Mouse (Mus musculus) left cerebral cortex, adult 2 months (tissue): Measurements from ENCODE around the gene Lrmp. TPM values are rescaled to one million over a fixed set of nuclear protein-coding genes. Genes with fewer than 3 reads are reported as not detected.
A peak's percentile ranks its signal among the peaks of the same experiment; 100 is the strongest.

Source experiments
- DNase-seq, 2 experiments: peaks; one replicate each; pipeline ENCODE4 v3.0.0; 2021 to 2022; ENCODE audit warnings: low spot score in 2 of 2, mixed read lengths in 1 of 2; ENCODE audit errors: extremely low spot score in 1 of 2
- H3K27ac ChIP-seq: fragments of 200-600 bp; 2 replicates; pipeline ENCODE4 v1.8.1; 2022
- H3K4me3 ChIP-seq: fragments of 200-600 bp; 2 replicates; pipeline ENCODE4 v1.8.1; 2022
- CTCF ChIP-seq: fragments of 200-600 bp; IDR thresholded peaks from 2 replicates; pipeline ENCODE4 v1.8.1; 2022; ENCODE audit warnings: antibody characterized with exemption, mild to moderate bottlenecking, moderate library complexity
- intact Hi-C: fragments of 180-260 bp; cut with DNase I; formaldehyde crosslinking; loops from one replicate; pipeline ENCODE4 v1.15.1; 2025
- total RNA-seq, 2 experiments: library from RNA; stranded (reverse); gene quantifications; 2 replicates each; pipeline ENCODE4 v1.2.3; 2021

Lrmp gene
- total RNA-seq, 2 experiments from 2014 or later: 2.4 to 2.5 TPM

DNA sequence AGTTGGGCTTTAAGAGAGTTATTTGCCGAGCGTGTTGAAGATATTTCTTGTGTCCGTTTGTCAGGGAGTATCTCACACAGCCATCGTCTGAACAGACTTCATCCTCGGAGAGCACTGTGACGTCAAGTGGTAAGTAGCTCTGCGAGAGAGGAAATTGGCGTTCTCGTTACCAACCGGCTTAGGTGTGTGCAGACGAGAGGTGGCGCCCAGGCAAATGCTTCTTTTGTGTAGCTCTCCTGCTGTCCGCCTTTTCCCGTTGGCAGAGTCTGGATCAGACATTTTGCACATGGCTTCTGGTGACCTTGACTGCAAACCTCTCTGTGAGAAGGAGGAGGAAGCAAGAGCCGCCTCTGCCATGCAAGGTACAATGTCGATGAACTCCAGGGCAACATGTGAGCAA is 32.3 kb downstream of the Lrmp start:
- Histone ChIP-seq H3K27ac (no peak overlapping the region), H3K4me3 (no peak overlapping the region)
- no peak for TF ChIP-seq CTCF
- no peak for DNase-seq
- intact Hi-C loops: no loop called here

DNA sequence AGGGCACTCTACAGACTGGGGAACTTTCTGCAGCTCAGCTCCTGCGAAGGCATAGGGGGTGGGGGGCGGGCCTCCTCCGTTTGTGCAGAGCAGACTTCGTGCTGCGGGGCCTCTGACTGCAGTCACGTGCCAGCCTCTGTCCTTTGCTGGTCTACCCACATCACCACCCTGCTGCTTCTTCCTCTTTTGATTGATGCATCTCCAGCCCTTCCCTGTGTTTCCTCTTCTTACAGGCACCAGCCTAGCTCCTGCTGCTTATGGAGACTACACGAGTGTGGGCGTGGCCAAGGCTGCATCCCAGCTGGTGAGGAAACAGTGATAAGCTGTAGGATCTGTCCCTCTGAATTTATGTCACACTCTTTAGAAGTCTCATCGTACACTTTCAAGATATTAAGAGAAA is 33.6 kb downstream of the Lrmp start:
- no peak overlapping the region for H3K4me3 ChIP-seq
- intact Hi-C loops: no loop called here
- DNase-seq: no peak
- H3K27ac ChIP-seq: no peak overlapping the region
- TF ChIP-seq CTCF: no peak

DNA sequence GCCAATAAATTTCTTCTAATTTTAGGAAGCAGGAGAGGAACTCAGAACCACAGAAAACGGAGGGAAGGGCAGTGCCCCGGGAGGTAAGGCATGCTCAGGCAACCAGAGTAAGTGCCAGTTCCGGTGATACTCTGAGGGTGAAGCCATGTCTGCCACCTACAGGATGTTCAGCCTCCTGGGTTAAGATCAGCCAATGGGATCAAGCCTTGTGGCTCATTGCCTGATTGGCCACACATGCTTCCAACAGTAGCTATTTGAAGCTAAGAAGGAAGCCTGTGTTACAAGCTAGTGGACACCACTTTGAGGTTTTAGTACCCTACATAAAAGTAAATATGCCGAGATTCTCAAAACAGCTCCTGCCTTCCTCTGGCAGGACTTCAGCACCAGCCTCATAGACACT is 43.2 kb downstream of the Lrmp start:
- TF ChIP-seq CTCF: no peak
- no peak for DNase-seq
- intact Hi-C loops: no loop called here
- no peak overlapping the region for H3K27ac ChIP-seq
- H3K4me3 ChIP-seq: no peak overlapping the region

DNA sequence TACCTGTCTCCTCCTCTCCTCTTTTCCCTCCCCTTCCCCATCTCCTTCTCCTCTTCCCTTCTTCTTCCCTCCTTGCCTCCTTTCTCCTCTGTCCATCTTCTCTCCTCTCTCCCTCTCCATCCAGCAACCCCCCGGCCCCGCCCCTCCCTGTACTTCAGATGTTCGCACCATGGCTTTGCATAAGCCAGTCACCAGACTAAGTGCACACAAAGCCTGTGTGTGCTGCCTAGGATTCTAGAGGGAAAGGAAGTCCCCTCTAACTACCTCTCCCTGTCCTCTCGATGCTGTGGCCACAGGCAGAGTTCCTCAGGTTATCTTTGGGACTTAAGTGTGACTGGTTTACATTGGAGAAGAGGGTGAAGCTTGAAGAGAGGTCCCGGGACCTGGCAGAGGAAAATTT is 45.1 kb downstream of the Lrmp start:
- DNase-seq: no peak
- intact Hi-C loops: no loop called here
- no peak for TF ChIP-seq CTCF

DNA sequence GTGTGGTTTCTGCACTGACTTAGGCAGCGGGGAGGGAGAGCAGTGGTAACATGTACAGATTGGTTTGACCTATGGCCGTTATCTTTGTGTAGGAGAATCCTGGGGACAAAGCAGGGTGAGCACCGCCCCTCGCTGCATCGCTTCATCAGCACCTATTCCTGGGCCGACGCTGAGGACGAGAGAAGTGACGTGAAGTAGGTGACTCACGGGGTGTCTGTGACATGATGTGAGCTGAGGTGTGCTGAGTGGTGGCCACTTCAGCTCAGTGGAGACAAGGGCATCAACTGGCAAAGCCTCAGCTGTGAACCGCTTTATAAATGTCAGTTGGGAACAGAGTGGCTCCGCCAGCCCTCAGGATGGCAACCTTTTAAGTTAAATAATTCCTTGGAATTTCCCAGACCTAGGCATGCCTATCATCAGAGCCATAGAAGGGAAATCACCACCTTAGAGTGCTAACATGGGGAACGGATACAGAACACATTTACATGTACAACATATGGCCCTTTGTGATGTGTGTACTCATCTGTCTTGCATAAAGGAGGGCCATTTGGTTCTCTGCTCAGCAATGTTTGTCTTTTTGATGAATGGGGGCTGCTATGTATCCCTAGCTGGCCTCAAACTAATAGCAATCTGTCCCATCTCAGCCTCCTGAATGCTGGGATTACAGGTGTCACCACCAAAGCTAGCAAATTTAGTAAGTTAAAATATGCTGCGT is 56.6 kb downstream of the Lrmp start:
- intact Hi-C loops: no loop called here
- no peak for TF ChIP-seq CTCF
- no peak overlapping the region for H3K27ac ChIP-seq
- no peak overlapping the region for H3K4me3 ChIP-seq
- no peak for DNase-seq

More for the DNA sequence above, 45.1 kb downstream of the Lrmp start:
- no peak overlapping the region for H3K4me3 ChIP-seq
- H3K27ac ChIP-seq: no peak overlapping the region

DNA sequence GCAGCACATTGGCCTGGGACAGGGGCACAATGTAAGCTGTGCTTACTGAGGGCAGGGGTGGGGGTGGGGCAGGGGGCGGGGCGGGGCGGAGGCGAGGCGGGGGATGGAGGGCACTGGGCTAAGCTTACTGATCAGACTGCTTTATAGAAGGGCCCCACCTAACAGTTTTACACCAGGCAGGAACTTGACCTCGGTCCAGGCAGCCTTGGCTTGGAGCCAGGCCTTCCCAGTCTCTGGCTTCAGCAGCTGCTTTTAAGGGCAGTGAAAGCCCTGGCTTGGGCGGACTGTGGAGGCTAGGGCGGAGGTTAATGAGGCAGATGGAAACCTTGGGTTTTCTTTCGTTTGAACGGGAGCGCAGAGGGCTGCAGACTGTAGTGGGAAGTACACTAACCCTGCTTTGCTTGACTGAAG is 58.3 kb downstream of the Lrmp start:
- peak in 1 of 2 experiments; percentile 31 for DNase-seq
- no peak overlapping the region for H3K4me3 ChIP-seq
- intact Hi-C loops: no loop called here

DNA sequence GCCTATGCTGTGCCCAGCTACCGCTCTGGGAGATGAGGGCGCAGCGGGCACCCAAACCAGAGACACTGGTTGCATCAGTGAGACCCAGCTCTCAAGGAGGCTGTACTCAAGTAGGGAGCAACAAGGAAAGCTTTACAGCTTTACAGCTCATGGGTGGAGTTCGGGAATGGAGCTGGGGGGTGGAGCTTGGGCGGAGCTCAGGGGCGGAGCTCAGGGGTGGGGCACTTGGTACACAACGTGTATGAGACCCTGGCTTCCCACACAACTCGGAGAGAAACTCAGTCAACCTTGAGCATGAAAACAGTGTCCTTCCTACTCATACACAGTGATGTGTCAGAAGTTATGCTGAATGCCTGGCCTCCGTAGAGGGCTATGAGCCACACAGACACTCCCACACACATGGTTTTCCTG is 60.1 kb downstream of the Lrmp start:
- H3K27ac ChIP-seq: no peak overlapping the region
- no peak overlapping the region for H3K4me3 ChIP-seq
- intact Hi-C loops: loop anchor here (5.0 kb wide), 1 partner anchor 167 kb away; no protein-coding TSS in a partner anchor
- TF ChIP-seq CTCF: no peak
- DNase-seq: no peak

More for the DNA sequence above, 58.3 kb downstream of the Lrmp start:
- TF ChIP-seq CTCF: no peak
- no peak overlapping the region for H3K27ac ChIP-seq

DNA sequence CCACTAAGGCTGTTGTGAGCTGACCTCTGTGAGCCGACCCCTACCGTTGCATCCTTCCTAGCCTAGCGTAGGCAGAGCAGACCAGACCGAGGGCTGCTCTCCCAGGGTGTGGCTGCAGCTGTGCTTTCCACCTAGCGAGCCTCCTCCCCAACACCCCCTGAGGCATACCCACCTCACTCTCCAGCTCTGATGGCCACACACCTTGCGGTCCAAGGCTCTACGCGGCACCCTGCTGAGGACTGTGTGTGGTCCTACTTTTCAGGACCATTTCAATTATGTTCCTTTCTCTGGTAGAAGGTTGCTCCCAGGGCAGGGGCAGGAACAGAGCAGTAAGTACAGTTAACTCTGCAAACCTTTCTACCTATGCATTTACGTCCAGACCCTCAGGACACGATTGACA is 61.0 kb downstream of the Lrmp start:
- intact Hi-C loops: loop anchor here (5.0 kb wide), 1 partner anchor 166 kb away; no protein-coding TSS in a partner anchor
- DNase-seq: no peak
- no peak overlapping the region for H3K4me3 ChIP-seq
- H3K27ac ChIP-seq: no peak overlapping the region
- TF ChIP-seq CTCF: no peak

DNA sequence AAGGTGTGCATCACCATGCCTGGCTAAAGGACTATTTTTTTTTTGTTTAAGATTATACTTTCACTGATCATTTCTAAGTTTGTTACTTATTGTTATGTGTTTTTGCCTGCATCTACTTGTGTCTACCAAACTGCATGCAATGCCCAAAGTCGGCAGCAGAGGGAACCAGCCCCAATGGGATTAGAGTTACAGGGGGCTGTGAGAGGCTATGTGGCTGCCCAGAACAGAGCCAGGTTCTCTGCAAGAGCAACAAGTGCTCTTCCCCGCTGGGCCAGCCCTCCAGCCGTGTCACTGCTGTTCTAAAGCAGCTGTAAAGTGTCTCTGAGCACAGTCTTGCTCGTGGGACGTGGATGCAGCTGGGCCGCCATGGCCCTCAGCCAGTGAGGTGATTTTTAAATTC is 64.2 kb downstream of the Lrmp start:
- no peak overlapping the region for H3K27ac ChIP-seq
- H3K4me3 ChIP-seq: no peak overlapping the region
- peak; percentile 69 for TF ChIP-seq CTCF
- intact Hi-C loops: loop anchor here (5.0 kb wide), 1 partner anchor 163 kb away; no protein-coding TSS in a partner anchor
- DNase-seq: peak in 1 of 2 experiments; percentile 29

DNA sequence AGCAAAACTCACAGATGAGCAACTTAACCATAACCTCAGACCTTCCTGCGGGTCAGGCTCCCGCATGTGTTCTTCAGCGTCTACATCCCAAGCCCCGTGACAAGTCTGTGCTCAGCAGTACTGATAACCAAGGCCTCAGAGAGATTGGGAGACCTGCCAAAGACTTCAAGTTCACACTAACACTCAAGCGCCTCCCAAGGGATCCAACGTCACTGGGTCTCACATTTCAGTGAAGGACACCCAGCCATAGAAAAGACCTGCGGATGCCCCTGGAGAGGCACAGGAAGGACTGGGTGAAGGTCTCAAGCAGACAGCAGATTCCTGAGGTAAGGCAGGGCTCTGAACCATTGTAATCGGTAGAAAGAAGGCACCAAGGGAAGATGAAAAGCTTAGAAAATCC is 66.6 kb downstream of the Lrmp start:
- DNase-seq: no peak
- no peak for TF ChIP-seq CTCF
- Histone ChIP-seq H3K4me3 (no peak overlapping the region), H3K27ac (no peak overlapping the region)
- intact Hi-C loops: no loop called here

DNA sequence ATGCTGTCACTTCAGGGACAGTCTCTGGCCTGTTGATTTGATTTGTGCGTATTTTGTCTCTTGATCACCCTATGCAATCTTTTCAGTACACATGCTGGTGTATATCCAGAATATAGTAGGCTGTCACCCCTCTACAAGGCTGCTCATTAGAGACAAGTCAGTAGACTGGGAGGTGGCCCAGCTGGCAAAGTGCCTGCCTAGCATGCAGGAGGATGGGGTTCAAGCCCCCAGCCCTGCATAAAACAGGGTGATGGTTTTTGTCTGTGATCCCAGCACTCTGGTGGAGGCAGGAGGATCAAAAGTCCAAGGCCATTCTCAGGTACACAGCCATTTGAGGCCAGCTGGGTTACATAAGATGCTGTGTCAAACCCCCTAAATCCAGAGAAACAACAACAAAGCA is 70.6 kb downstream of the Lrmp start:
- Histone ChIP-seq H3K27ac (no peak overlapping the region), H3K4me3 (no peak overlapping the region)
- intact Hi-C loops: loop anchor here (5.0 kb wide), 1 partner anchor 164 kb away; no protein-coding TSS in a partner anchor
- DNase-seq: no peak
- TF ChIP-seq CTCF: no peak

DNA sequence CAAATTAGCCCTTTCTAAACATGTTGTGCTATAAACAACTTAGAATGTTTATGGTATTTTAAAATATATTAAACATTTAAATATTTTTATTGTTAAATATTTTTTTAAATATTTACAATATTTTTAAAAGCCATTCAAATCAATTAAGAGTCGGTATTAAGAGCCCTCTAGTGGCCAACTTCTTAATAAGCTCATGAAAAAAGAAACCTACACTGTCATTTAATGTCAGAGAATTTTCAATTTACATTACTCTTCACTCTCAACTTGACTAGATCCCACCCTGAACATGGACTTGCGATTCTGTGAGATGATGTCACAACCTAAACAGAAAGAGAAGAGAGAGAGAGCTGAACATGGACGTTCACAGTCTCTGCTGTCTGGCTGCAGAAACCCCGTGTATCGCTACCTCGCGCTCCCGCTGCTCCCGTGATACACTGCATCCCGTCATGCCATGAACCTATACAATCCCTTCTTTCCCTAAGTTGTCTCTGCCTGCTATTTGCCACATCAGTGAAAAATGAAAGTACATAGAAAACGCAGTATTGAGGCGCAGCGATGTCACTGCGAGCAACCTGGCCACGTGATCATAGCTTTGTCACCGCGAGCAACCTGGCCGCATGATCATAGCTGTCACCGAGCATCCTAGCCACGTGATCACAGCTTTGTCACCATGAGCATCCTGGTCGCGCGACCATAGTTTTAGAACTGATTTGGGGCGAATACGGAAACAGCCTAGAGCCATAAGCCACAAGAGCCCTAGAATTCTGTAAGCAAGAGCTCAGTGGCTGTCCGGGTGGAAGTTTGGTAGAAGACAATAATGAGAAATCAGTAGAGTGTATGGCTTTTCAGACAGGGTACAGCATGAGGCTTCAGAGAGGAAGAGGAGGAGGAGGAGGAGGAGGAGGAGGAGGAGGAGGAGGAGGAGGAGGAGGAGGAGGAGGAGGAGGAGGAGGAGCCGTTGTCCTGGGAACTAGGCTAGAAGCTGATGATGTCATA is 71.9 kb downstream of the Lrmp start:
- peak overlapping the region; percentile 77 for H3K27ac ChIP-seq
- H3K4me3 ChIP-seq: peak overlapping the region; percentile 52
- peak; percentile 48 to 58 for DNase-seq
- TF ChIP-seq CTCF: peak; percentile 67
- intact Hi-C loops: loop anchor here (1.0 to 5.0 kb wide), 2 partner anchors 99 to 165 kb away; no protein-coding TSS in a partner anchor
